Mouse (Mus musculus): Measurements from ENCODE around the gene Fam210b.

DNA sequence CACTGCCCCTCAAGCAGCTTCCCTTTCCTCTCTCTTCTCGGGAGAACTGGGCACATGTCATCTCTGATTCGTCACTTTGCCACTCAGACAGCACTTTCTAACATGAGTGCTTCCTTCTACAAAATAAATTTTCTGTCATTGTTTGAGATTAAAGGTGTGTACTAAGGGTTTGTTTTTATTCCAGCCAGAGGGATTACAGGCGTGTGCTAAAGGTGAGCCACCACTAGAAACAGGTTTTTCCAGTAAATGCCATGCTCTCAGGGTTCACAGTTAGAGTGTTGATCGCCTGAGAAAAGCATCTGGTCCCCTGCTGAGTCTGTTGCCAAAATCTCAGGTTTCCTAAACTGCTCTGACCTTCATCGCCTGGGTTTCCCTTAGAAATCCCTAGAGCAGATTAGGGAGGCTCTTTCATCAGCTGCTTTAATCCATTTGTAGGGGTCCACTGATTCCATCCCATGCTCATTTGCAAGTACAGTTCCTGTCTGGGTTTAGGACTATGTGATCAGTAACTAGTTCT, 31.7 kb downstream of the Fam210b start:
- TF ChIP-seq MAFK (IDR thresholded peaks at IDR 0.05; ENCODE audit: insufficient read depth, low read depth, low read length) (no peak), HCFC1 (IDR thresholded peaks at IDR 0.05; ENCODE audit: borderline replicate concordance, insufficient read depth, low read length) (no peak)

Data from ES-E14 (cell line).